Mouse (Mus musculus) ES-E14 (cell line): ENCODE measurements around the gene Serpinh1.

ENCODE experiments used
- CHD2 ChIP-seq: IDR thresholded peaks from 2 replicates; pipeline ENCODE4 v1.6.1; 2014; ENCODE audit warnings: mild to moderate bottlenecking, low read depth, low read length, inconsistent platforms
- HCFC1 ChIP-seq: IDR thresholded peaks from 2 replicates; pipeline ENCODE4 v1.6.1; 2012; ENCODE audit warnings: low read length, inconsistent platforms, borderline replicate concordance; ENCODE audit not compliant: insufficient read depth
- MAFK ChIP-seq: IDR thresholded peaks from 2 replicates; pipeline ENCODE4 v1.6.1; 2014; ENCODE audit warnings: mild to moderate bottlenecking, low read depth, low read length, inconsistent platforms; ENCODE audit not compliant: insufficient read depth
- ZC3H11A ChIP-seq: IDR thresholded peaks from 2 replicates; pipeline ENCODE4 v1.6.1; 2012; ENCODE audit warnings: low read depth, mild to moderate bottlenecking, inconsistent platforms, low read length, borderline replicate concordance
- ZNF384 ChIP-seq: IDR thresholded peaks from 2 replicates; pipeline ENCODE4 v1.6.1; 2012; ENCODE audit warnings: low read depth, low read length, inconsistent platforms

DNA sequence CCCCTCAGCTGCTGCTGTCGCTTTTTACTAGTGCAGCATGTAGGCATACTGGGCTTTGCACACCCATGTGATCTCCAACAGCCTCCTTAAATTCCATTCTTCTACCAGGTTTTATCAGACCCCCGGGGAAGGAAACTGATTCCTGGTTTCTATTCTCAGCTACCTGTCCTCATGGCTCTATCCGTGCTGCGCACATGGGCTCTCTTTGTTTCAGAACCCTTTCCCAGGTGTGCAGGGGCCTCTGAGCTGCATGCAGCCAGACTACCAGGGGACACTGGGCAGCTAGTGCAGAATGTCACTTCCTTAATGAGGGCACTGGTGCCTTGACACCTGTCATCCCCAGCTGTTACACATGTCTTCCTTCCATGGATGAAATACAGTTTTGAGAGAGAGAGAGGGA, 41.0 kb downstream of the Serpinh1 start:
- TF ChIP-seq MAFK (no peak), ZC3H11A (no peak), CHD2 (no peak), ZNF384 (no peak), HCFC1 (no peak)
